Mouse (Mus musculus) spleen, postnatal 10 days (tissue): ENCODE data around the gene BC016579.

Experiments
- DNase-seq, 2 experiments: peaks; one replicate each; pipeline ENCODE4 v3.0.0; 2021 to 2022; ENCODE audit warnings: low spot score in 2 of 2

BC016579 gene

GRCm38 (mm10) chr16:45643944-45644343 lies 9.9 kb downstream of the BC016579 start:
- no peak for DNase-seq

GRCm38 (mm10) chr16:45641301-45641700 lies 12.6 kb downstream of the BC016579 start:
- no peak for DNase-seq

GRCm38 (mm10) chr16:45640070-45640762 lies 13.7 kb downstream of the BC016579 start:
- no peak for DNase-seq

DNA sequence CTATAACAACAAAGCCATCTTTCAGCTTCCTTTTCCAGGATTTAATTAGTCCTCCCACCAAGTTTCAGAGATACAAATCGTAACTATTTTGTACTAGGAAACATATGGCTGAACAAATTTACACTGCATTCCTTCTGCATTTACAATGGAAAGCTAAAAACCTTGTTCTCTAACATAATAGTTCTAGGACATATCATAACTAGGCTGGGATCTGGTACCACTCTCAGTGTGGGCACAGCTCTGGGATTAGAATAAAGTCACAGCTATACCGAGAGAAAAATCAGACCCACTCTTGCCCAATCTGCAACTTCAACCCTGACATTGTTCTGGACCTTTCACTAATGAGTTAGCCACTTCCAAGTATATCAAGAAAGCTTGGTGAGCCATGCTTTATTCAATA lies 18.0 kb downstream of the BC016579 start:
- DNase-seq, result no peak

DNA sequence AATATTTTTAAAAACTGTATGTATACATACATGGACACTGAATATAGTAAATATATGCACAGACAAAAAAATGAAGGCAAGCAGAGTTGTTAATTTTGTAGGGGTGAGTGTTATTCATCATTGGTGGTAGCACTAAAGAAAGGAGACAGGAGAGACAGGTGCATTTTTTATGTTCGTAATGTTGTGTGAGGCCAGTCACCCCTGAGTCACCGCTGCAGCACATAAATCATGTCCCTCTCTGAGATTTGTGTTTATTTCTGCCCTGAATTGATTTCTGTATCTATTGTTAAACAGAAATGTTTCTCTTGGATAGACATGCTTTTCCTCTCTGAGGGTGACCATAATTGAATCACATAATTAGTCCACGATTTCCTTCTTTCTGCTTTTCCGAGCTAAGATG lies 21.4 kb downstream of the BC016579 start:
- DNase-seq, result no peak

DNA sequence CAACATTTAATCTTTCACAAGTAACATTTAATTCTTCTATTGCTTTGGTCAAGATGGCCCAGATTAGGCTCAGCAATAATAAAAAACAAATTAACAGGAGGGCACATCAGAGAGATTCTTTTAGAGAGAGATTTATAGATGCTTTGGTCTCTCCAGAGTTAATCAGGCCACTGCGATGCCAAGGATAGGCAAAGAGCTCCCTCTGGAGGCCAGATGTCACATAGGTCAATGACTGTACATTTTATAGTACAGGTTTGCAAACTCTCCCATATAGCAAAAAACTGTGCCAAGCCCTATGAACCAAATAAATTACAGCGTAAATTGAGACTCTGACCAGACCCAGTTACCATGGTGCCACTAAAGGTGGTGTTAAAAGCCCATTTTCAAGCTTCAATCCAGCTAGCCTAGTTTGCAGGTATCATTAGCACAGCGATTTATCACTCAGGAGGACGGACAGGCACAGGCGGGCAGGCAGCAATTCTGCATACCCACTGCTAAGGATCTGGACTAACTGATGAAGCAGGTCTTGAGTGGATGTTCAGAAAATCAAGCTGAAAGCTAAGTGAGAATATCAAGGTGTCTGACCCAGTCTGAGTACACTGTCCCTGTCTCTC lies 23.4 kb downstream of the BC016579 start:
- peak; percentile 24 to 73 for DNase-seq

DNA sequence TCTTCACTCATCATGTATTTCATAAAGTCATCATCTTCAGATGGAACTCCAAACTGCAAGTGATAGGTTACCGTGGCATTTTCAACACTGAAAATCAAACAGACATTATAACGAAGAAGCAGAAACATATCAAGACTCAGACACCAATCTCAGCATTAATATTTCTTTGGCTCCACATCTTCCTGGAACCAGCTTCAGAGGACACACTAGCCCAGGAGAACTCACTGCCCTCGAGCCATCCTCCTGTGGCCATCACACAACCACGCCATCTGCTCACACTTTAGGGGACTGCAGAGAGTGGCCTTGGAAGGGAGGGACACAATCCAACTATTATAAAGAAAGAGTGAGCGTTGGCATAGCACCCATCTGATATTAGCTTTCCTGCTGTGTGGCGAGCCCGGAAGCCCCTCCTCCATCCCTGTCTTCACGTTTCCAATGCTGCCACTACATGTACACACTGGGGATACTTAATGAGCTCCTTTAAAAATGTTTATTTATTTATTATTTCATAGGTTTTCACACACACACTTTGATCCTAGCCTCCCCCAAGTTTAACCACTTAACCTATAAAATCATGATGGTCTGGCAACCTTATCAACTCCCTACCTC lies 24.3 kb downstream of the BC016579 start:
- DNase-seq, result no peak

DNA sequence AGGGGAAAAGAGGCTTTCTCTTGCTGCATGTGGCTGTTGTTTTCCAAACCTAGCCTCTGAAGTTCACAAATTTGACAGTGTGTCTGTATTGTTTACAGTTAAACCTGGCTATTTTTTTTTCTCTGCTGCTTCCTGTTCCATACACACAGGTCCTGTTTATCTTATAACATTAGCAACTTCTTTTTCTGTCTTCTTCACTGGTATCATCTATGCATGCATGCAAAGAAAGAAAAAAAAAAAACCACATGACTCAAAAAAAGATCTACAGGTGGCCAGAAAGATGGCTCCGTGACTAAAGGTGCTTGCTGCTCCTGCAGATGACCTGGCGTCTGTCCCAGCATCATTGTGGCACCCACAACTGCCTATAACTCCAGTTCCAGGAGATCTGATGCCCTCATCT lies 28.5 kb downstream of the BC016579 start:
- no peak for DNase-seq

- no peak for DNase-seq
Observed at GRCm38 (mm10) chr16:45624791-45625190, 29.1 kb downstream of the BC016579 start.

DNA sequence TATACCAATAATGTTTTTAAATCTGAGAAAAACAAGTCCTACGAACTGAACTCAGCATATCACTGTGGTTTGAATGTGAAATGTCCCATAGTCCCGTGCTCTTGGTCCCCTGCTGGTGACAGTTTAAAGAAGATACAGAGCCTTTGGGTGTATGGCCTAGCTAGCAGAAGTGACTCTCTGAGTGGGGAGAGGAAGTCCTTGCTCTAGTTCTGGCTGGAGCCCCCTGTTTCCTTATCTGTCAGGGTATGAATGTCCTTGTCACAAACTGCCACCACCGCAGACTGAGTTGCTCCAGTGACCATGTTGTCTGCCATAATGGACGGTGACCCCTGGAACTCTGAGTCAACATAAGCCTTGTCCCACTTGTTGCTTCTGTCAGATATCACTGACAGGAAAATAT lies 30.6 kb downstream of the BC016579 start:
- no peak for DNase-seq

DNA sequence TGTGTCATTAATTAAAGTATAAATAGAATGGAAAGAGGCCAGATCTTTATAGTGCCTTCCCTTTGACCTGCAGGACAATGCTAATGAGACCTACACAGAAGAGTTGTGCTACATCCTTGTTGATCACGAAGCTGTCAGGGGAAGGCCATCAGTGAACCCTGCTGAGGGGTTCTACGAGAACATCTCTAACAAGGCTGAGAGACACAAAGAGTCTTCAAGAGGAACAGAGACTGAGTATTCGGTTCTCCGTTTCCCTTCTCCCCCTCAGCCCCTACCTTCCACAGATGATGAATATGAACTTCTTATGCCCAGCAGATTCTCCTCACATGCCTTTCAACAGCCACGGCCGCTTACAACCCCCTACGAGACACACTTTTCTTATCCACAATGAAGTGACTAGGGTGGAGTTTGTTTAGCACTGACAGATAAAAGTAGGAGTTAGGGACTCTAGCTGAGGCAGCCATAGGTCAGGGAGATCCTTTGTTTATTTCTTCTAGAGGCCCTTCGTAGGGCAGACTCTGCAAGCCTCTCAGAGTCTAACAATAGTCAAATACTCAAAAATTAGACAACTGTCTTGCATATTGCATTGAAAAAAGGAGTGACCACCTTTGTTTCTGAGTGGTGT lies 34.0 kb downstream of the BC016579 start:
- DNase-seq, result no peak

- no peak for DNase-seq
Observed at GRCm38 (mm10) chr16:45615944-45616343, 37.9 kb downstream of the BC016579 start.

DNA sequence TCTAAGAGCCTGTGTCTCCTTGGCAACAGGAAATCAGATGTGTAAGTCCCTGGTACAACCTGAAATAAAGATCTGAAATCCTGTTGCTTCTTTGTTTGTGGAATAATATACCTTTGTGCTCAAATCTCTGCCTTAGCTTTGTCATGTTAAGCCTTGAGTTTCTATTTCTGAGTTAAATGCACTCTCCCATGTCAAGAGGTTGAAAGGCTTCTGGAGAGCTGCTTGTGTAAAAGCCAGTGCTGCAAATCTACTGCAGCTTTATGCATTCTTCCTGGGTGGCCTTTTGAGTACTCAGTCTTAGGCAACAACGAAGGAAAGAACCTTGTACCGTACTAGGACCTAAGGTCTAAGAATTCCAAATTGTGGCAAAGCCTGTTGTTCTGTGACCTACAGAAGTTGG lies 40.6 kb downstream of the BC016579 start:
- no peak for DNase-seq

GRCm38 (mm10) chr16:45610267-45610666 lies 43.6 kb downstream of the BC016579 start, which contains the start of gene Gcsam:
Gcsam (plus strand) TSS chr16:45610380.
- no peak for DNase-seq

DNA sequence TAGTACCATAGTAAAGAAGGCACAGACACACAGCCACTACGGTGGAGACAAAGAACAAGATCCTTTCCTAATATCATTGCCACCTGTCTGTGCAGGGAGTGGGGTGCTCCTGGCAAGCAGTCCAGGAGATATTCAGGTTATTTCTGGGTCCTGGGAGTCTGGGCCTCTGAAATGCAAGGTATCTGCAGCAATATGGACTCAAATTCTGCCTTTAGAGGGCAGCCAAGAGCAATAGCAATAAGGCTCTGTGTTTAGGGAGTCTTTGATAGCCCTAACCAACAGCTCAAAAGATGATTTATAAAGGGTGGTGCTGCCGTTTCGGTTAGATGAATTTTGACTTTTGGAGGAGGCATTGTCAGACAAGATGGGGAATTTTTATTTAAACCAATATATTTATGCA lies 44.6 kb downstream of the BC016579 start:
- DNase-seq, result peak in 1 of 2 experiments; percentile 30

GRCm38 (mm10) chr16:45608481-45608954 lies 45.4 kb downstream of the BC016579 start:
- DNase-seq, result no peak

GRCm38 (mm10) chr16:45595494-45595893 lies 58.4 kb downstream of the BC016579 start:
- no peak for DNase-seq

DNA sequence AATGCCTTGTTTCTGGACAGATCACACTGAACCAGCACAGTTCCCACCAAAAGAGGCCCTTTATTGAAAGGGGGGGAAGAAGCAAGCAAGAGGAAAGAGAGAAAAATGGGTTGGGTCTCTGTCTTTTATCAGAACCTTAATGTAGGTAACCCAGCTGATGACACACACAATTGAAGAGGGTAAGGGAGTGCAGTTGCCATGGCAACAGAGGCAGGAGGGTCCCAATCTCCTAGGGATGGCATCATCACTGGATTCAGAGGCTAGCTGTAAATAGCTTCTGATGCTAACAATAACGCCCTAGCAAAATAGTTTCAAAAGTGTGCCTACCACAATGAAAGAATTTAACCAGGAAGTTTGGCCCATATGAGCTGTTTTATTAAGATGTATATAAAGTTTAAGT lies 60.2 kb downstream of the BC016579 start:
- no peak for DNase-seq

GRCm38 (mm10) chr16:45582512-45582911 lies 71.4 kb downstream of the BC016579 start:
- peak in 1 of 2 experiments; percentile 45 for DNase-seq

DNA sequence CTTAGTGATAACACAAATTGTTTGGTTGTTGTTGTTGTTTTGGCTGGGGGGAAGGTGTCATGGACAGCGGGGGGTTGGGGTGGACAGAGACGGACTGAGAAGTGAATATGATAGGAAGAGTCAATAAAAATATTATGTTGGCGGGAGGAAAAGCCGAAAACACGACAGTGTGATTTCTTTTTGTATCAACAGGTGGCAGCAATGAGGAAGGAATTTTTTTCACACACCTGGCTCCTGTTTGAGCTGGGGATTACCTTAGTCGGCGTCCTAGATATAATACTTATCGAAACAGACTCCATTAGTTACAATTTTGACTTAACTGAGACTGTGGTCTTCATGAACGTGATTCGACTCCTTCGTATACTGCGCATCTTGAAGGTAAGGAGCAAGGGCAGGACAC lies 74.0 kb downstream of the BC016579 start:
- DNase-seq, result no peak
